Mouse (Mus musculus) NIH3T3 (cell line): ENCODE data around the gene Tnks2.

Source experiments
- DNase-seq: peaks from one replicate; pipeline ENCODE4 v3.0.0-alpha.2; 2012; ENCODE audit warnings: low read depth

Tnks2 gene

GRCm38 (mm10) chr19:36932613-36933012 is 98.6 kb downstream of the Tnks2 start:
- no peak for DNase-seq

DNA sequence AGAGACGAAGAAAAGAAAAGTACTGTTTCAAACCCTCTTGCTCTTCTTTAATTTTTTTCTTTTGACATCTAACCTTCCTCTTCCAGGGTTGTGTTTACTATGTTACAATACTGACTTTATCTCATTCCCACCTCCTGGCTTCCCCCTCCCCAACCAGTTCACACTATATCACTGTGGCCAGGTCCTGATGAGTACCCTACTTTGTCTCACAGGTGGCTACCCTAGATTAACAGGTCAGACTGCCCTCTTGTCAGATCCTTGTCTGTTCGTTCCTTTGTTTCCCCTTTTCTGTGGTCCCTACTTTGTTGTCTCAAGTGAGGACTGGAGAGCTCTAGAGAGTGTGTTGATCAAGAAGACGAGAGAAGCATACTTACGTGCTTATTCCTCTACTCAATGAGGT is 102.3 kb downstream of the Tnks2 start:
- DNase-seq, result no peak

DNA sequence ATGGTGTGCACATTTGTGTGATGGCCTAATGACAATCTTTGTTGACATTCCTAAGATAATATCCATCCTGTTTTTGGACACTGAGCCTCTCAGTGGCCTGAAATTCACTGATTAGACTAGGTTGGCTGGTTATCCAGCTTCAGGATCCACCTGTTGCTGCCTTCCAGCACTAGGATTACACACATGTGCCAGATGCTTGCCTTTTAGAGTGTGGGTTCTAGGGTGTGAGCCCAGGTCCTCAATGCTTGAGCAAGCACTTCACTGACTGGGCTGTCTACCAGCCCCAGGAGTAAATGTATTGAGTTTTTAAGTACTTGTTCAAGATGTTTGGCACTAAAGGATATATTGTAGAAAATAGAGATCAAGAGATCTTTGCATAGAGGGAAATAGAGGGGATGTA is 104.0 kb downstream of the Tnks2 start:
- no peak for DNase-seq

DNA sequence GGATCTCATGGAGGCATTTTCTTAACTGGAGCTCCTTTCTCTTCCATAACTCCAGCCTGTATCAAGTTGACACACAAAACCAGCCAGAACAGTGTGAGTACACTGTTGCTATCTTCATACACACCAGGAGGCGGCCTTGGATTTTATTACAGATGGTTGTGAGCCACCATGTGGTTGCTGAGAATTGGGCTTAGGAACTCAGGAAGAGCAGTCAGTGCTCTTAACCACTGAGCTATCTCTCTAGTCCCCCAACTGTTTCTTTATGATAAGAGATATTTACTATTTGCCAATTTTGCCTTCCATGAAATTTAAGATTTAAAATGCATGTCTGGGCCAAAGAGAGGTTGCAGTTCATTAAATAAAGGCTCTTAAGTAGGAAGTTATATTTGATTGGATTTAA is 106.0 kb downstream of the Tnks2 start:
- no peak for DNase-seq
